Mouse (Mus musculus) thymus, postnatal 0 days (tissue): Measurements from ENCODE around the gene Crispld2. TPM values are rescaled to one million over a fixed set of nuclear protein-coding genes. Genes with fewer than 3 reads are reported as not detected.

Source experiments
- DNase-seq: peaks from one replicate; pipeline ENCODE4 v3.0.0-alpha.2; 2015; ENCODE audit warnings: low spot score
- polyA plus RNA-seq: library from polyadenylated mRNA; unstranded; fragments of >200 nt; fragmentation: Nextera tagmentation; extraction: Ambion mirVana; gene quantifications from 2 replicates; pipeline ENCODE4 v1.2.1, GENCODE M21; 2015

The Crispld2 gene
- polyA plus RNA-seq, 1 experiment from 2014 or later, result 2.4 TPM

DNA sequence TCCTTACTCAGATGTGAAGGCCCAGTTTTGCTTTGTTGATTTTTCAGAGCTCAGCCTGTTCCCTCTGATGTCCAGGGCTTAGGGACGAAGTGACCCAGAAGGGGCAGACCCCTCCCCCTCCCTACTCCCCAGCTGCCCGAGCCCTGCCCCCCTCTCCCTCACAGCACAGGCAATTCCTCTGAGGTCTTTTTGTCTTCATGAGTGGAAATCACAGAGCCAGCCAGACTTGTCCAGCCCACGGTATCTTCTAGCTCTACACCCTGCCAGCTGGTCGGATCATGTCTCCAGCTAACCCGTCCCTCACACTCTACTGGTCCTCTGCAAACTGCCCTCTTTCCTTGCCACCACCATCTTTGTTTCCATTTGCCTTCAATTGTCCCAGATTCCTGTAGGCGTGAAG, 42.2 kb downstream of the Crispld2 start:
- no peak for DNase-seq

DNA sequence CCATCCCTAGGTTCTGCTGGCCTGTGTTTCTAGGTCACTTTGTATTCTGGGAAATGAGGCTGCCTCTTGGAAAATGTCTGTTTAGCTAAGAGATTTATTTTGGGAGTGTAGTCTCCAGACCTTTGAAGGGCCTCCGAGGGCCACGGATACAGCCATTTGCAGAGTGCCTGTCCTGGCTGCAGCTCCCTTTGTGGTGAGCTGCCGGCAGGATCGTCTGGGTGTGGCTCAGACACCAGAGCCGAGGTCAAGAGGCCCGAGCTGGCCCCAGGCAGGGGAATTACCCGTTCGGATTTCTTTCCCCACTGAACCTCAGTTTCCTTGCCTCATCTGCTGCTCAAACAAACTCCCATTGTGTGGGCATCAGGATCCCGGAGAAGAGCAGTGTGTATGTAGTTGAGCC, 43.9 kb downstream of the Crispld2 start:
- DNase-seq, result no peak

DNA sequence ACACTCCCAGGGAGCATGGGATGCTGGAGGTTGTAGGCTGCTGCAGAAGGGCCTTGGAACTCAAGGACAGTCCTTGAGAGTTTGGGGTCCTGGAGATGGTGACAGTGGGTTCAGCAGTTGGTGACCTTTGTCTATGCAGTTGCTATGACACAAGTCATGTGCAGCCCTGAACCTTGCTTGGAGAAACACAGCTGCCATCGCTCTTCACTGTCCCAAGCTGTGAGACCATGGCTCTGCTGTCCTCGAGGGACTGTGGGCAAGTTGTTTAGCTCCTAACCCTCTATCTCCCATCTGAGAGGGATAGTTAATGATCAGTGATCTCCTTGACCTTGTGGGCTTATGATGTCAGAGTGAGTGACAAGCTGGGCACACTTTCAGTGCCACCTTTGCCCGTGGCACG, 44.3 kb downstream of the Crispld2 start:
- no peak for DNase-seq

DNA sequence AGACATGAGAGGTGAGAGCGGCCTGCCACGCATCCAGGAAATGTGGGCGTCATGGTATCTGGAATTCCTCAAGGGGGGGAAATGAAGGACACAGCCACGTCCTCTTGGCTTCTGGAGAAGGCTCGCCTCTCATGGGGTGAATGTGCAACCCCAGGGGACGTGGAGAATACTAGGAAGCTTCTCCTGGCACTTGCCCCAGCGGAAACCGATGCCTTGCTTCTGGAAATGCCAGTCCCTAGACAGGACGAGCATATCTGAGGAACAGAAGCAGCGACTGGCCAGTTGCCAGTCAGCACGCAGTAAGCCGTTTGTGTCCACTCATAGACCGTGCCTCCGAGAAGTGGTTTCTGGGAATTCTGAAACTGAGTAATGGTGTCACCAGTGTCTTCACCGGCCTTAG, 45.0 kb downstream of the Crispld2 start:
- DNase-seq, result no peak

DNA sequence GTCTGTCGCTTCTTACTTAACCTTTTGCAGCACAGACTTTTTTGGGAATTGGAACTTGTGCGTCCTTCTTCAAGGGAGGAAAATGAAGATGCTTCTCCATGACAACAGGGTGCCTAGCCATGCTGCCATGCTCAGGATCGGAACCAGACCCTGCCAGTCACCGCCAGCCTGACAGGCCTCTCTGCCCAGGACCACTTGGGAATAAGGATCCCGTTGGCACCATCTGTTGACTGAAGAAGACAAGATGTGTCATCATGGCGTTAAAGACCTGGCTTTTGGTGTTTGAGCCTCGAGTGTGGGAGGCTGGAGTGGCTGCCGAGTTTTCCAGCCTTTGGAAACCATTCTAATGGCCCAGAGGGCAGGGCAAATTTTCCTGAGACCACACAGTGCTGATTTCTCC, 45.4 kb downstream of the Crispld2 start:
- no peak for DNase-seq

GRCm38 (mm10) chr8:120038741-120039140, 46.5 kb downstream of the Crispld2 start:
- DNase-seq, result no peak

DNA sequence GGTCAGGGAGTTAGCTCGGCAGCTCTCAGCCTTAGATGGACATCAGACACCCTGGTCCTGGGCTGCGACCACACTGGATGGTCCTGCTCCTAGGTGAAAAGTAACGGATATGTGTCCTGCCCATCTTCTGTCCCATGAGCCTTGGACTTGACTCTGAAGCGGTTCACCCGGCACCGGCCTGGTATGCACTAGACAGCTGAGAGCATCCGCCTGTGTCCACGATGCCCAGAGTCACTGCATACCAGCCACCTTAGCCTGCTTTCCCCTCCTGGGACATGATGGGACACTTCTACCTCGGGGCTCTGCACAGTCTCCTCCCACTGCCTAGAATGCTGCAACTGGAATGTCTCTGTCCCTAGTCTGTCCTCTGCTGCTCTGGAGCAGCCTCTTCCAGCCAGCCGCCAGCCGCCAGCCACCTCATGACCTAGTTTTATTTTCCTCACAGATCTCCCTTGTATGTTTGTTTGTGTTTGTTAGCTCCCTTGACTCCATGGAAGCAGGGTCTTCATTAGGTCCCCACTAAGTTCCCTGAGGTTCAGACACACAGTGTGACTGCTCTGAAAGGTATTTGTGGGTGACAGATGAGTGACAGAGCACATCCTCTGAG, 47.2 kb downstream of the Crispld2 start:
- no peak for DNase-seq

DNA sequence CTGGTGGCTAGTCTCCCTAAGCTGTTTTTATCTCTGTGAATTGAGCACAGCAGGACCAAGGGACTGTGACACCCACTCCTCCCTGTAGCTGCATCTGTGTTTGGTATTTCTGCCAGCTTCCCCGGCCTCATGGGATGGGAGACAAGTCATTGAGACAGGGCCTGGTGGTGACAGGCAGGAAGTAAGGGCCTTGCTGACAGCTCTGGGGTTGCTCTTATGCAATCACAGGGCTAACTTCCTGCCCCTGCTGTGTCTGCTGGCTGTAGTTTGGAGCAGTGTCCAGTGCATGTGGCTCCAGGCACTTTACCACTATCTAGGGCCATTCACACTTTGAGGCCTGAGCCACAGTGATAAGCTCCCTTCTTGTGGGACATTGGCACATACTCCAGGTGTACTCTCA, 48.6 kb downstream of the Crispld2 start:
- no peak for DNase-seq

DNA sequence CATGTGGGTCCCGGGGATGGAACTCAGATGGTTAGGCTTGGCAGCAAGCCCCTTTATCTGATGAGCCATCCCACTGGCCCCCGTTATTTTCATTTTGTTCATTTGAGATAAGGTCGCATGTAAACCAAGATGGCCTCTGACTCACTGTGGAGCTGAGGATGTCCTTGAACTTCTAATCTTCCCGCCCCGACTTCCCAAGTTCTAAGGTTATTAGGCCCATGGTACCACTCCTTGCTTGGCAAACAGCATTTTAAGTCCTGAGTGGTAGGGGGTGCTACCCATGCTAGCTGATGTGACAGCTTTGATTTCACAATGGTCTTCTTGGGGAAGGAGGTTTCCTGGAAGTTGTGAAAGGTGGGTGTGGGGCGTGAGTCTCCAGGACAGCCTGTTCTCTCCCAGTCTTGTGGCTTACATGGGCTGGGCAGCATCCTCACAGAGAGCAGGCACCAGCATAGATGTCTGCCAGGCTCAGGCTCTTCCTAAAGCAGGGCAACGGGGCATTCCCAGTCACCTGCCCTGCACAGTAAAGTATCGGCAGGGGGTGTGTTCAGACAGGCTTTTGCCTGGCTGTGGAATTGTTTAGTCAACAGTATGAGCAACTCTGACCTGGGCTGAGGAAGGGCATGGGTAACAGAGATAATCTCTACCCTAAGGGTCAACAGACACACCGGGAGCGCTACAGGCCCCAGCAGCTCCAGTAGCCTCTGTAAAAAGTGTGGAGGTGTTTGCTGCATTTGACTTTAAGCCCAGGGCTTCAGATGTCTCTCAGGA, 50.5 kb downstream of the Crispld2 start:
- DNase-seq, result no peak

GRCm38 (mm10) chr8:120044907-120045306, 52.7 kb downstream of the Crispld2 start:
- no peak for DNase-seq

GRCm38 (mm10) chr8:120045471-120045870, 53.2 kb downstream of the Crispld2 start:
- no peak for DNase-seq

GRCm38 (mm10) chr8:120046258-120047020, 54.2 kb downstream of the Crispld2 start:
- no peak for DNase-seq

GRCm38 (mm10) chr8:120049949-120050348, 57.7 kb downstream of the Crispld2 start:
- peak; percentile 86 for DNase-seq

- peak; percentile 34 for DNase-seq
These were observed 58.1 kb downstream of the Crispld2 start for GRCm38 (mm10) chr8:120050376-120050775.

DNA sequence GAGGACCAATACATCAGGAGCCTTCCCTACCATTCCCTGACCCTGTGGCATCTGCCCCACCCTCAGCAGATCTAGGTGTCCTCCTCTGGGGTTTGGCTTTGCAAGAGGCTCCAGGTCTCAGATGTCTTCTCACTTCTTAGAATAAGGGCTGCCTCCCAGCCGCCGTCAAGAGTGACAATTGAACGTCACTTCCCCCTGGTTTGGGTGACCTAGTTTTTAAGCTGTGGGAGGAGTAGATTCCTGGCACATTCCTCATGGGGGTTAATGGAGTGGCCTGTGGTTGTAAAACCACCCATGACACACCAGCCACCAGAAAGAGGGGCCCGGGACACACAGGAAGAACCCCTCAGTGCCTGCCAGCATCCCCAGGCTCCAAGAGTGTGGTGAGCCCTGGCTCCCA, 58.8 kb downstream of the Crispld2 start:
- DNase-seq, result peak; percentile 78

GRCm38 (mm10) chr8:120051908-120052307, 59.7 kb downstream of the Crispld2 start:
- no peak for DNase-seq

DNA sequence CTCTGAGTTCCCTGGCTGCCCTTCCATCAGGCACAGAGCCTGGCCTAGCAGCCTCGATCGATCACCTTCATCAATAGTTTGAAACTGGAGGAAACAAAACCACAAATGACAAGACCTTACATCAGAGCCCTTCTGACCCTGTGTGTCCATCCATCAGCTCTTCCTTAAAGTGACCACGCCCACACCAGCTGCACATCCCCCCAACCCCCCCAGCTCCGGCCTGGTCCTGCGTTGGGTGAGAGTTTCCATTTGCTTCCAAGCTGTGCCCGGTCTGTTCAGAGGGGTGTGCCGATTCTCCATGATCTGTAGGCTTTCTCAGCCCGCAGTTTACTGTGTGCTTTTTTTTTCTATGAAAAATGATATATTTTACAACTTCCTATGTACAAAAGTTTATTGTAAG, 60.1 kb downstream of the Crispld2 start:
- DNase-seq, result no peak

DNA sequence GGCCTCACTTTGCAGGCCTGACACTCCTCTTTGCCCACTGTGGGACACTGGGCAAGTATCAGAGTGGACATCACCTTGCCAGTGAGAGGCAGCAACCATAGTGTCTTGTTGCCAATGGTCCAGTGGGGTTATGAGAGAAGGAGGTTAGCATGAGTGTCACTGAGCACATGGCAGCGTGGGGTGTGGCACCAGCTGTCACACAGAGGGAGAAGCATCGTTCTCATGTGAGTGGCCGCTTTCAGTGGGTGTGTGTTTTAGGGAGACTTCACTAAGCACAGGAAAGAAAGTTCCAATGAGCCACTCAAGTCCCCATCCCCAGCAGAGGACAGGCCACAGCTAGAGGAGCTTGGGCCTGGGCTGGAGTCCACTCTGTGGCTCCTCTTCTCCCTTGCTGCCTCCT, 62.6 kb downstream of the Crispld2 start:
- no peak for DNase-seq

GRCm38 (mm10) chr8:120057078-120057477, 64.8 kb downstream of the Crispld2 start:
- no peak for DNase-seq

DNA sequence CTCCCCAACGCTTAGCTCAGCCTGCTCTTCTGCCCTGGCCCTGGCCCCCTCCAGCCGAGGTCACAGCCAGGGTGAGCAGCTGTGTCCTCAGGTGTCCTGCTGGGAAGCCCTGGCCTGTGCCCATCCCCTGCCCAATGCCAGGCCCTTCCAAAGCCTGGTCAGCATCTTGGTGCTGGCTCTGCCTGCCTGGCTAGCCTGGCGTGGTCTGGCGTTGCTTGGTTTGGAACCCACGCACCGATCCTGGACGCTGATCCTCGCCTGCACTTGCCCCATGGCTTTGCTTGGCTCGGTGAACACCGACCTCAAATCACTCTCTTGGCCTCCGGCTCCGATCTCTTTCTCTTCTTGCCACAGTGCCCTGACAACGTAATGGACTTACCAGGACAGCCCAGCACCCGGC, 70.5 kb downstream of the Crispld2 start:
- DNase-seq, result no peak

DNA sequence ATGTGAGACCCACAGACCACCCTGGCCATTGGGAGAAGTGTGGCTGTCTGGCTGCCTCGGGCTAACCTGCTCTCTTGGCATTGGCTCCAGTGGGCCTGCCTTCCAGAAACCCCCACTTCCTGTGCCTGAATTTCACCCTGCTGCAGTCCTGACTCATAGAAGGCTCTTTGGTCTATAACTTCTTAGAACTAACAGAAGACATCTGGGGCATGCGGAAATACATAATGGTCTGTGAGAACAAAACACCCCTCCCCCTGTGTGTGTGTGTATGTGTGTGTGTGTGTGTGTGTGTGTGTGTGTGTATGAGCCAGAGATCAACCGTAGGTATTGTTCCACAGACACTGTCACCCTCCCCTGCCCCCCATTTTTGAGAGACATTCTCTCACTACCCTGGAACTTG, 71.1 kb downstream of the Crispld2 start:
- DNase-seq, result peak; percentile 80

- no peak for DNase-seq
These were observed 73.4 kb downstream of the Crispld2 start for GRCm38 (mm10) chr8:120065611-120066010.
